Mouse (Mus musculus): ENCODE measurements at regions not wholly inside any gene's neighbourhood (a gene's known extent, or its start where the extent isn't known, plus 50 kb on each side); places are given as distances from the start of the nearest gene placed in this dataset.

- peak; percentile 58 for DNase-seq (ENCODE audit: low read depth)
These were observed 164.6 kb downstream of the Ptn start for GRCm38 (mm10) chr6:36645415-36645814.

GRCm38 (mm10) chr6:36644880-36645279 lies 165.1 kb downstream of the Ptn start:
- no peak for DNase-seq (ENCODE audit: low read depth)

- no peak for DNase-seq (ENCODE audit: low read depth)
These were observed 173.0 kb downstream of the Ptn start for GRCm38 (mm10) chr6:36637031-36637430.

GRCm38 (mm10) chr6:36627648-36628047 lies 182.4 kb downstream of the Ptn start:
- DNase-seq (ENCODE audit: low read depth) = no peak

- DNase-seq (ENCODE audit: low read depth) = no peak
These were observed 201.6 kb downstream of the Ptn start for GRCm38 (mm10) chr6:36608281-36608970.

GRCm38 (mm10) chr6:36605578-36606205 lies 204.3 kb downstream of the Ptn start:
- no peak for DNase-seq (ENCODE audit: low read depth)

- DNase-seq (ENCODE audit: low read depth) = no peak
These were observed 205.2 kb downstream of the Ptn start for GRCm38 (mm10) chr6:36604802-36605201.

- DNase-seq (ENCODE audit: low read depth) = no peak
These were observed 208.7 kb downstream of the Chrm2 start for GRCm38 (mm10) chr6:36596574-36596973.

DNA sequence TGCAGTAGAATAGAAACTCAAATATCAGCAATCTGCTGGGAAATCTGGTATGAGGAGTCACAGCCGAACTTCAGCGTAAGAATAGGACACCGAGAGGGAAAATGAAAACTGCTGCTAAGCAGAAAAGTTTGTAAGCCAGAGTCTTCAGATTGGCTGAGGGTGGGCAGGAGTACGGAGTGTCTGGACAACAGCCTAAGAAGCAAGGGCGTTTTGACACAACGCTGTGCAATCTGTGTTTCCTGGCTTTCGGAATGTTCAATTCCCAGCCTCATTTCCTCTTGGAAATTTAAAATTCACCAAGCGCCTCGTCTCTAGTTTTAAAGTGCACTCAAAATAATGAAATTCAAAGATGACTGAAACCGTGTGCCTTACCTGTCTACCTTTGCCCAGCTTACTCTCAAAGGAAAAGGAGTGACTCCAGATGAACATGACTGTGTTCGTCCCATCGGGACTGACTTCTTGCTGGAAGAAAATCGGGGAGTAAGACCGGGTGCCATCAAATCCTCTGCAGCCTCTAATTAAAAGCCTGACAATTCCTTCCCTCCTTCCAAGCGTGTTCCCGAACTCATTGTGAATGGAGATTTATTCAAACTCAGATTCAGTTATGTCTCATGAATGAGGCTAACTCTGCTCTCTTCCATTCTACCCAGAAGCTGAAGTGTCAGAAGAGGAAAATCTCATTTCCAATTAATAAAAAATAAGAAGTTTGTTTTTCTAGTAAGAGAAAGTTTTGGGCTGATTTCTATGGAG lies 203.2 kb downstream of the Chrm2 start:
- DNase-seq (ENCODE audit: low read depth) = no peak

DNA sequence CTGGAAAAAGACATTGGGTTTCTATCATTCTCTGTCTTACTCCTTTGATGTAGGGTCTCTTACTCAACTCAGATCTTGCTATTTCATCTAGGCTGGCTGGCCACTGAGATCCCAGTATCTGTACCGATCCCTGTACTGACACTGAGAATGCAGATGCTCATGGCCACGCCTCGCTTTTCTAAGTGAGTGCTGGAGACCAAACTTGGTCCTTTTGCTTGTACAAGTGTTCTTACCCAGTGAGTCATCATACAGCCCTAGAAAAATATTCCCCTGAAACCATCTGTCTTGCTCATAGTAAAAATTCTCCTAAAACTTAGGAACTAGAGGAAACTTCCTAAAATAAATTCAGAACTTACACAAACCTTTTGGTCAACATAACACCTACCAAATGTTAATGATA lies 193.2 kb downstream of the Chrm2 start:
- no peak for DNase-seq (ENCODE audit: low read depth)

Data from gonadal fat pad, adult 2 months (tissue).